Mouse (Mus musculus) R1 (cell line): ENCODE measurements at regions not wholly inside any gene's neighbourhood (a gene's known extent, or its start where the extent isn't known, plus 50 kb on each side); places are given as distances from the start of the nearest gene placed in this dataset.

Source experiments
- DNase-seq: peaks from one replicate; pipeline ENCODE4 v3.0.0-alpha.2; 2018; ENCODE audit warnings: low read depth, low spot score

GRCm38 (mm10) chr4:125932036-125932756 lies 92.2 kb upstream of the Csf3r start:
- no peak for DNase-seq

GRCm38 (mm10) chr4:125936357-125936756 lies 88.0 kb upstream of the Csf3r start:
- DNase-seq = no peak

- no peak for DNase-seq
These were observed 86.2 kb upstream of the Csf3r start for GRCm38 (mm10) chr4:125938186-125938585.

- peak; percentile 47 for DNase-seq
These were observed 83.1 kb upstream of the Csf3r start for GRCm38 (mm10) chr4:125941266-125941665.

- peak; percentile 71 for DNase-seq
These were observed 82.4 kb upstream of the Csf3r start for GRCm38 (mm10) chr4:125941916-125942315.

- no peak for DNase-seq
These were observed 79.3 kb upstream of the Csf3r start for GRCm38 (mm10) chr4:125945062-125945461.

- no peak for DNase-seq
These were observed 64.9 kb upstream of the Csf3r start for GRCm38 (mm10) chr4:125959426-125959825.

- no peak for DNase-seq
These were observed 63.6 kb upstream of the Csf3r start for GRCm38 (mm10) chr4:125960704-125961279.

GRCm38 (mm10) chr4:125962677-125963076 lies 61.7 kb upstream of the Csf3r start:
- peak; percentile 67 for DNase-seq
